Mouse (Mus musculus): ENCODE measurements around the gene Brpf3. TPM values are rescaled to one million over a fixed set of nuclear protein-coding genes. Genes with fewer than 3 reads are reported as not detected.
"Not testable (repeated sequence)": the region's sequence is repeated elsewhere in the genome, so short reads cannot be mapped to it uniquely, and the experiment has no call there.

Gene Brpf3
- total RNA-seq, 2 experiments from 2014 or later = 51.5 to 55.0 TPM

DNA sequence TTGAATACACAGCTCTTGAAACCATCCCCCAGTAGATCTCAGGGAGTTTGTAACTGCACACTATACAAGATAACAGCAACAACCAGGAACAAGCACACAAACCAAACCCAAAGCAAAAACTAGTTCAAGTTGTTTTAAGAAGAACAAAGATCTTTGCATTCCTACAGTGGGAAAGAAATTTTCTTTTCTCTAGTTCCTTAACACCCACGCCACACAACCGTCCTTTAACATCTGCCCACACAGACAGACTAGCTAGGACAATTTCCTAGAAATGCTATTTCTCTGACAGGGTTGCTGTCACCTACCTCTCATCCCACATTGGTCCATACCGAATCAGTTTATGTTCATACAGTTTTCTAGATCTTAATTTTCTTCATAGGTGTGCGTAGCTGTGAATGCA, 3.9 kb upstream of the Brpf3 start:
- DNase-seq (ENCODE audit: low spot score in 2 of 2) = no peak

DNA sequence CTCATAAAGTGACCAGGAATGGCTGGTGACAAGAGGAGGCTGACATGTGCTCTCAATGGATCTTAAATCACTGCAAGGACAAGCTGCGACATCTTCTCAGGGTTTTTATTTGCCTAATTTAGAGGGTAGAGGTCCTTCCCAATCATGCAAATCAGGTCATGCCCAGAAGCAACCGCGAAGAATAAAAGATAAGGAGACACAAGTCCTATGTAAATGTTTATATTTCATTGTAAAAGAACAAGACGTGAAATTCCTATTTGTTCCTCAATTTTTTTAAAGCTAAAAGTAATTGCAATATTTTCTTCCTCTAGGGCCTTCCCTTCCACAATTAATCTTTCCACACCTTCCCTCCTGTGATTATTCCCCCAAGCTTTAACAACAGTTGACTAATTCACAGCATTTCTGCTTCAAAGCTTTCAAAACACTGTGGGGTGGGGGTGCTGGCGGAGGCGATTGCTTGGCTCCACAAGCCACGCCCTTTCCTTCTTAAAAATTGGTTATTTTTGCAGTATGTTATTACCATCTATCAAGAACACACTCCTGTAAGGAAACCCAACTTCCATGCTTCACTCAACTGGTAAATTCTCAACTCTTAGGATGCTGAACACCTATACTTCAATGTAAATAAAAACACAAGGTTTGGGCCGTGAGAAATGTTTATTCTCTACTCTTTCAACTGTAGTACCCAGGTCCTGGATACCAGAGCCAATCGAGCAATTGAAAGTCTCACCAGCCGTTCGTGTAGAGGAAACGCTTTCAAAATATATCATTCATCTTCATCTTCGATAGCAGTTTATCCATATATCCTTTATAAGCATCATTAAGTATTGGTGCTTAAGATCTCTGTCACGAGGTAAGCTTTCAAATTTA, 1.4 kb upstream of the Brpf3 start:
- no peak for DNase-seq (ENCODE audit: low spot score in 2 of 2)

DNA sequence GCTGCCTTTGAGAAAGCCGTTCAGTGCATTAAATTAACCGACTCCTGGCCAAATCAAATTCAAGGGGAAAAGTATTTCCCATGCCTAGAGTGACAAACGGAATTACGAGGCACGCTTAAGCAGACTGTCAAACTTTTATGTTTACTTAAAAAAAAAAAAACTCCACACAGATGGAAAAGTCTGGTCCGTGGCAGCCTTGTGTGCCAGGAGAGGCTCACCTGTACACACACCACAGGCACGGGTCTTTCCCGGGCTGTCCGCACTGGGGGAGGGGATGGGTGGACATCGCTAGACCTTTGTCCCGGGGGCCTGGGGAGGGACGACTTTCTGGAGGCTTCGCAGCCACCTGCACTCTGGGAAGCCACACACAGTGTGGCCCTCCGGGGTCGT, 614 bp upstream of the Brpf3 start:
- DNase-seq (ENCODE audit: low spot score in 2 of 2) = no peak

DNA sequence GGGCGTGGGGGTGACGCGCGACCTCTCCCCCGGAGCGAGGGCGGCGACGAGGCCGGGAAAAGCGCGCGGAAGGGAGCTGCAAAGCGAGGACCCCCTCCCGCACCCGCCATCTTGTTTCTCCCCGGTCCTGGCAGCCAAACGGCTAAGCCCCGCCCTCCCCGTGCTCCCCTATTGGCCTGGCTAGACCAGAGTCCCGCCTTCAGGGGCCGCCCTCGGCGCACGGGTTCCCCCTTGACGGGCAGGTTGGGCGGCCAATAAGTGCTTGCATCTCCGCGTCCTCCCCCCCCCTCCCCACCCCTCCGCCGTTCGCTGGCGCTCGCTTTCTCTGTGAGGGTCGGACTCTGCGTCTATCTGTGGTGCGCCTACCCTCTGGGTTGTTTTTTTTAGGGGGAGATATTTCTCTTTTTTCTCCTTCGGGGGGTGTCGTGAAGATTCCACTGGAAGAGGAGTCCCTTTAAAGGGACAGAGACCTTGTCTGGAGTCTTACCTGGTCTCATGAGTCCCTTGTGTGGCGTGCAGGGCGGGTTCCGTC, 650 bp downstream of the Brpf3 start:
- DNase-seq (ENCODE audit: low spot score in 2 of 2) = peak; percentile 98

- DNase-seq (ENCODE audit: low spot score in 2 of 2) = no peak
Measured at GRCm38 (mm10) chr17:28802006-28802481, 1.2 kb downstream of the Brpf3 start.

DNA sequence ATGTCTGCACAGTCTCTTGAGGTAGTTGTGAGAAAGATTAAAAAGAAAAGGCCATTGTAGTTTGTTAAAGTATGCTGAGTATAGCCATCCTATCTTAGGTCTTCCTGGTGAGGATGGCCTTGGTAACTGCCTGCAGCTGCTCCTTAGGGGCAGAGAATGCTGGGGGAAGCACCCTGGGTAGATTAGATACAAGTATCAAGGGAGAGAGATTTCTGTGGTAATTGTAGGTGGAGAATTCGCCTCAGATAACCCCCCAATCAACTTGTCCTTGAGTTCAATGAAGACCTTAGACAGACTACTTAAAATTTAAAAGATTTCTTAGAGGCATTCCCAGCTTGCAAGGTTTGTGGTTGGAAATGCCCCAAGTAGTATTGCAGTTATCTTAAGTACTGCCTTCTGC, 2.4 kb downstream of the Brpf3 start:
- no peak for DNase-seq (ENCODE audit: low spot score in 2 of 2)

DNA sequence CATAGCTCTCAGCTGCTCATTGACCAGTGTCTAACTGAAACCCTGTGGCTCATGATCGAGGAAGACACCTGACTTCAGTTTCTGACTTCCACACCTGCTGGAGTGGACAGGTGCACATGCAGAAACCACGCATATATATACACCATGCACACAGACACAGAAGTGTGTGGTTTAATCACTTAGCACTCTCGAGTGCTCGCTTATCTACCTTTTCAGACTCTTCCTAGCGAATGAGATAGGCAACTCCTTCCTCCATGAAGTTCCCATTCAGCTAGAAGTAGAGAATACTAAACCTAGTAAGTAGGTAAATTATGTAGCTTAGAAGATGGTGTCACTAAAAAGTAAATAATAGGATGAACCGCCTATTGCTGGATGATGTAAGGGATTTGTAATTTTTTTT, 4.1 kb downstream of the Brpf3 start:
- DNase-seq (ENCODE audit: low spot score in 2 of 2) = no peak

- DNase-seq (ENCODE audit: low spot score in 2 of 2) = no peak
Measured at GRCm38 (mm10) chr17:28806770-28807169, 5.9 kb downstream of the Brpf3 start.

GRCm38 (mm10) chr17:28808714-28809113, 7.8 kb downstream of the Brpf3 start:
- no peak for DNase-seq (ENCODE audit: low spot score in 2 of 2)

DNA sequence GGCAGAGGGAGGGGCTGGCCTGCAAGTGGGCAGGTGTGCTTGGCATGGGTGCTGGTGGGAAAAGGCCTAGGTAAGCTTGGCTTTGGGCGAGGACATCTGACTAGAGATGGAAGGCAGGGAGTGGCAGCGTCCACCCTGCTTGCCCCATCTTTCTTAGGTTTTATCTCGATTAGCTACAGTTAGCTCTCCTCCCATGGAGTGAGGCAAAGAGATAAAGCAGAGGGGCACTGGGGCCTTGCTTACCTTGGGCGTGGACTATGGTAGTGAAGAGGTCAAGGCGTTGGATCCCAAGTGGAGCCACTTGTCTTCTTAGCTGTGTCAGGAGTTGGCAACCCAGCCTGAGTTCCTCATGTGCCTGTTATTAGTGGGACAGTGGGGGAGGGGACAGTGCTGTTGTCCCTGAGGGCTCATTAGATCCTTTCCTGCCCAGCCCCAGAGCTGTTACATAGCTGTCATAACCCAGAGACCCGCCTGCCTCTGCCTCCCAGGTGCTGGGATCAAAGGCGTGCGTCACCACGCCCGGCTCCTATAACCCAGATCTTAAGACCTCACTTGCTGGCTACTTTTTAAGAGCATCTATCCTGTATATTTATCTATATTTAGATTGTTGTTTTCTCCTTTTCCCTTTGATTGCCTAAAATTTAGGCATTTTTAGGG, 8.4 kb downstream of the Brpf3 start:
- DNase-seq (ENCODE audit: low spot score in 2 of 2) = no peak

DNA sequence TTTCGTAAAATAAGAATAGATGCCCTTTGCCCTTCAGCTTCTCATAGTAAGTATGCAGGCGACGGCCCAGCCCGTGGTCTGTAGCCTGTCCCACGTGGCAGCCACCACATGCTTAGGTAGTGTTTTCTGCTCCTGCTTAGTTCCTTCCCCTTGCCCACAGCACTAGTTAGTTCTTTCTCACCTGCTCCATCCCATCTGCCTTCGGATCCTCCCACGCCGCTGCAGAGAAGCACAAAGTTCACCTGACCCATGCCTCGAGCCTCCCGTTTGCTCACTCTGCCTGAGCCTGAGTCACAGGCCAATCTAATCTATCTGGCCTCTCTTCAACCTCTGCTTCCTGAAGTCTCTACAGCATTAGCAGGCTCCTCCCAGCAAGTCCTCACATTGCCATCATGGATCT, 11.5 kb downstream of the Brpf3 start:
- DNase-seq (ENCODE audit: low spot score in 2 of 2) = no peak

DNA sequence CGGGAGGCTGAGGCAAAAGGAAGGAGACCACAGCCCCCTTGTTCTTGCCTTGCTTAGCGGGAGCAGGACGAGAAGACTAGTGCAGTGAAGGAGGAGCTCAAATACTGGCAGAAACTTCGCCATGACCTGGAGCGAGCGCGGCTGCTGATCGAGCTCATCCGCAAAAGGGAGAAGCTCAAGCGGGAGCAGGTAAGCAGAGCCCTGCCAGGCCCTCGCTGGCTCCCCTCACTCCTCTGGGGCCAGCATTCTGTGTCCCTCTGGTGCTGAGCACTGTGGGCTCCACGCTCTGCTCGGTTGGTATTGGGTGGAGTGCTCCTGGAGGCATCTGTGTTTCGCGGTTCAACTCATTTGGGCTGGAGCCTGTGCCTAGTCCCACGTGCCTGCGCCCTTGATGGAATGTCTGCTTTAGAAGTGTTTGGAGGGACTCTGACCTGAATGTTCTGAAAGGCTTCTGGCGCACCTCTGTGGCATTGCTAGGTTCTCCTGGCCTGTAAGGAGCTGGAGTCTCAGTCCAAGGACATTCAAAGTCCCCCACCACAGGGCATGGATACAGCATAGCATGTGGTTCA, 13.7 kb downstream of the Brpf3 start:
- DNase-seq (ENCODE audit: low spot score in 2 of 2) = no peak

GRCm38 (mm10) chr17:28815384-28816004, 14.6 kb downstream of the Brpf3 start:
- no peak for DNase-seq (ENCODE audit: low spot score in 2 of 2)

GRCm38 (mm10) chr17:28816326-28816725, 15.4 kb downstream of the Brpf3 start:
- not testable (repeated sequence) for DNase-seq (ENCODE audit: low spot score in 2 of 2)

GRCm38 (mm10) chr17:28816875-28817811, 16.3 kb downstream of the Brpf3 start:
- no peak for DNase-seq (ENCODE audit: low spot score in 2 of 2)

DNA sequence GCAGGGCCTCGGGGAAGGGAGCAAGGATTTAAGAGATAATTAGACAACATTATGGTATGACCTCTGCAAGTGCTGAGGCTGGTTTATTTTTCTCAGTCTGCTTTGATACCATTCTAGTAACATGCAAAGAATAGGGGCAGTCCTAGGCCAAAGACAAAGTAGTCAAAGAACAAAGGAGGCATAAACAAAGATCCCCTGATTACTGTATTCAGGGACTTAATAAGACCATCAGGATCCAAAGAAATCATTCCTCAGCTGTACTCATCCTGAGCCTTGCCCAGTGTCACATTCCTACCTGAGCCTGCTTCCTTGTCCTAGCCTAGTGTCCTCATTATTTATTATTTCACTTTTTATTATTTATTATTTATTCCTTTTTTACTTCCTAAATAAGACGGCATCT, 19.3 kb downstream of the Brpf3 start:
- DNase-seq (ENCODE audit: low spot score in 2 of 2) = no peak

GRCm38 (mm10) chr17:28823004-28823745, 22.3 kb downstream of the Brpf3 start:
- DNase-seq (ENCODE audit: low spot score in 2 of 2) = no peak

DNA sequence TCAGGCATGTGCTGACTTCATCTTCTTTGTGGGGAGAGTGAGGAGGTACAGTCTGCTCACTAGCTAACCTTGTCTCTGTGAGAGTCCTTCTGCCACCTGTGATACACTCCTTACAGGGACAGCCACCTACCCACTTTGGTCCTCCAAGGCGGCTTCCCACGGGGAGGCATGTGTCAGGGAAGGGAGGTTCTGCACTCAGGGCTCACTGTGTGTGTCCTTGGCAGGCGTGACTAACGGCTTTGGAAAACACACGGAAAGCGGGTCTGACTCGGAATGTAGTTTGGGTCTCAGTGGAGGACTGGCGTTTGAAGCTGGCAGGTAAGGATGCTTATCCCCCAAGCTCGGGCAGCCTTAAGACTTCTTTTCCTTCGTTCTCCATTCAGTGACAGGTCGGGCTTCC, 22.9 kb downstream of the Brpf3 start:
- no peak for DNase-seq (ENCODE audit: low spot score in 2 of 2)

GRCm38 (mm10) chr17:28824896-28825295, 24.0 kb downstream of the Brpf3 start:
- DNase-seq (ENCODE audit: low spot score in 2 of 2) = peak; percentile 46 to 68

Data from left cerebral cortex, adult 18-20 months (tissue).